Mouse (Mus musculus) lung, postnatal 0 days (tissue): Measurements from ENCODE around the gene Zfp941.

Experiments
- CTCF ChIP-seq: IDR thresholded peaks from 2 replicates; pipeline ENCODE4 v1.5.1; 2016; ENCODE audit warnings: antibody characterized with exemption, mild to moderate bottlenecking
- EP300 ChIP-seq: IDR thresholded peaks from 2 replicates; pipeline ENCODE4 v1.6.1; 2016; ENCODE audit warnings: antibody characterized with exemption, mild to moderate bottlenecking, control low read depth

GRCm38 (mm10) chr7:140780548-140780947 lies 41.4 kb downstream of the Zfp941 start:
- TF ChIP-seq CTCF (no peak), EP300 (no peak)
